Mouse (Mus musculus) stomach, embryonic 14.5 days (tissue): ENCODE data around the gene Tst. TPM values are rescaled to one million over a fixed set of nuclear protein-coding genes. Genes with fewer than 3 reads are reported as not detected.

ENCODE experiments used
- ATAC-seq: fragments of 200-750 bp; cut with Nextera tagmentation; 2 replicates; pipeline ENCODE4 v1.8.0; 2017; ENCODE audit warnings: low read depth, moderate TSS enrichment; ENCODE audit not compliant: insufficient number of reproducible peaks, insufficient read depth, low FRiP score
- H3K27ac ChIP-seq: fragments of 300-500 bp; sonication (generic); 2 replicates; pipeline ENCODE4 v1.5.1; 2014; ENCODE audit warnings: mild to moderate bottlenecking, low read length, moderate library complexity, mixed read lengths
- H3K27me3 ChIP-seq: fragments of 300-500 bp; sonication (generic); 2 replicates; pipeline ENCODE4 v1.6.1; 2014; ENCODE audit warnings: low read length, control low read depth, mixed read lengths; ENCODE audit not compliant: control insufficient read depth, insufficient read depth
- H3K36me3 ChIP-seq: fragments of 300-500 bp; sonication (generic); 2 replicates; pipeline ENCODE4 v1.6.1; 2014; ENCODE audit warnings: mild to moderate bottlenecking, control low read depth, low read length, moderate library complexity, mixed read lengths; ENCODE audit not compliant: control insufficient read depth, insufficient read depth
- H3K4me1 ChIP-seq: fragments of 300-500 bp; sonication (generic); 2 replicates; pipeline ENCODE4 v1.6.1; 2014; ENCODE audit warnings: low read length, control low read depth, mixed read lengths; ENCODE audit not compliant: control insufficient read depth, insufficient read depth
- H3K4me2 ChIP-seq: fragments of 300-500 bp; sonication (generic); replicated peaks from 2 replicates; pipeline ENCODE4 v1.6.1; 2014; ENCODE audit warnings: low read depth, low read length, control low read depth
- H3K4me3 ChIP-seq: fragments of 300-500 bp; sonication (generic); 2 replicates; pipeline ENCODE4 v1.5.1; 2014; ENCODE audit warnings: low read depth, low read length, control low read depth
- H3K9ac ChIP-seq: fragments of 300-500 bp; sonication (generic); replicated peaks from 2 replicates; pipeline ENCODE4 v1.6.1; 2014; ENCODE audit warnings: low read depth, mild to moderate bottlenecking, control low read depth, low read length, moderate library complexity, mixed read lengths
- H3K9me3 ChIP-seq: fragments of 300-500 bp; sonication (generic); 2 replicates; pipeline ENCODE4 v1.6.1; 2016; ENCODE audit warnings: low read depth, low read length, control low read depth; ENCODE audit not compliant: control insufficient read depth
- WGBS: fragments of 180-500 bp; shearing (Covaris S2); extraction: QIAGEN DNeasy Blood & Tissue Kit; methylation state at CpG from one replicate; pipeline ENCODE4 v1.1.7; 2014; 5-methylcytosine and 5-hydroxymethylcytosine counted together
- polyA plus RNA-seq: library from polyadenylated mRNA; unstranded; fragments of >200 nt; fragmentation: Nextera tagmentation; extraction: Ambion mirVana; gene quantifications from 2 replicates; pipeline ENCODE4 v1.2.1, GENCODE M21; 2014

Gene Tst
- polyA plus RNA-seq, 1 experiment from 2014 or later = 38.6 TPM

- Histone ChIP-seq H3K4me3 (no peak overlapping the region), H3K36me3 (peaks cover 3% of the 10 kb centered on the region; the same call in 1 of the 2 replicates), H3K27ac (no peak overlapping the region)
Observed at GRCm38 (mm10) chr15:78435681-78436080, 30.0 kb upstream of the Tst start.

DNA sequence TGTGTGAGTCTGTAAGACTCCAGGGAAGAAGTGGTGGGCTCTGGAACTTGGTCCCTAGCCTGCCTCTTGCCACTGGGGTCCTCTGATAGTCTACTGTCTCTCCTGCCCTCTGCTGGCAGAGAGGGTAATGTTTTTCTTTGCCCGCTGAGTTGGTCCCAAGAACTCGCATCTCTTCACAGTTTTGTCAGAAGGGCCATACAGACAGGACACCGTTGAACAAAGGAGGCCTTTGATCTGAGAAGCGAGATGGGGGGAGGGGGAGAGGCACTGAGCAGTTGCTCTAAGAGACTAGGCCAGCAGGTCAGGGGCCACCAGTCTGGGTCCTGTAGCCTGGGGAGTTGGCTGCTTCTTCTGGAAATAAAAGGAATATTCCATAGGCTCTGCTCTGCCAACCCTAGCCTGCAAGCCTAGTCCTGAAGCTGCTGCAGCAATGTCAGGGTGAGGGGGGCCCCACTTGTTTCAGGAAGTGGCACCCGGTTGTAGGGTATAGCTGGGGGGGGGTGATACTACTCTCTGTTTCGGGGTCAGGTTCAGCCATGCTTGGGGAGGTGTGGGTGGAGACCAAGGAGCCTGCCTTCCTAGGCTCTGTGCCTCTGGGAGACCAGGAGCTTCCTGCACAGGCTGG, 29.3 kb upstream of the Tst start:
- 38% methylated on average over 6 of the region's 6 CpGs for WGBS
- Histone ChIP-seq H3K9me3 (no peaks in the 10 kb centered on the region), H3K9ac (no peak overlapping the region), H3K4me2 (no peak overlapping the region), H3K36me3 (peaks cover 3% of the 10 kb centered on the region; the same call in 1 of the 2 replicates), H3K4me3 (no peak overlapping the region), H3K4me1 (peaks cover 17% of the 10 kb centered on the region; the same call in 1 of the 2 replicates), H3K27me3 (no peaks in the 10 kb centered on the region), H3K27ac (no peak overlapping the region)
- ATAC-seq = no peak

More at GRCm38 (mm10) chr15:78435681-78436080, 30.0 kb upstream of the Tst start:
- Histone ChIP-seq H3K27me3 (no peaks in the 10 kb centered on the region), H3K9ac (no peak overlapping the region), H3K9me3 (no peaks in the 10 kb centered on the region), H3K4me2 (no peak overlapping the region), H3K4me1 (peaks cover 17% of the 10 kb centered on the region; the same call in 1 of the 2 replicates)
- WGBS = 83% methylated on average over 11 of the region's 11 CpGs
- ATAC-seq = no peak

GRCm38 (mm10) chr15:78431541-78432121, 25.9 kb upstream of the Tst start:
- Histone ChIP-seq H3K27ac (no peak overlapping the region), H3K4me3 (no peak overlapping the region), H3K9ac (no peak overlapping the region), H3K9me3 (no peaks in the 10 kb centered on the region), H3K4me1 (peaks cover 13% of the 10 kb centered on the region), H3K36me3 (peaks cover 3% of the 10 kb centered on the region; the same call in 1 of the 2 replicates), H3K4me2 (no peak overlapping the region), H3K27me3 (no peaks in the 10 kb centered on the region)
- no peak for ATAC-seq
- 82% methylated on average over 7 of the region's 7 CpGs for WGBS

DNA sequence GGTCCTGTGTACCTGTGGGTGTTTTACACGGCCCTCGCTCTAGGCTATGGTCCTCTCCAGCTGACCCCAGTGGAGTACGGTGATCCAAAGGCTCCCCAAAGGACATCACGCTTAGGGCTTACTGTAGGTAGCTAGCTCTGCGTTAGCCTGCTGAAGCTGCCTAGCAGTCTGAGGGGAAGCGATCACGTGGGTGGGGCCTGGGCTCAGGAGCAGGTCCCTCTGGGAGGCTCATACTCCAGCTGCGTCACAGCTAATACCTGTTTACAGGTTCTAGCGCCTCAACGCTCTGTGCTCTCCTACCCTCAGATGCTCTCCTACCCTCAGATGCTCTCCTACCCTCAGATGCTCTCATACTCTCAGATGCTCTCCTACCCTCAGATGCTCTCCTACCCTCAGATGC, 25.2 kb upstream of the Tst start:
- no peak overlapping the region for H3K27ac ChIP-seq
- peaks cover 7% of the 10 kb centered on the region for H3K4me1 ChIP-seq
- no peak overlapping the region for H3K9ac ChIP-seq
- H3K36me3 ChIP-seq = peaks cover 3% of the 10 kb centered on the region; the same call in 1 of the 2 replicates
- H3K4me2 ChIP-seq = no peak overlapping the region
- 83% methylated on average over 10 of the region's 10 CpGs for WGBS
- H3K4me3 ChIP-seq = no peak overlapping the region
- H3K9me3 ChIP-seq = no peaks in the 10 kb centered on the region
- H3K27me3 ChIP-seq = no peaks in the 10 kb centered on the region
- no peak for ATAC-seq

DNA sequence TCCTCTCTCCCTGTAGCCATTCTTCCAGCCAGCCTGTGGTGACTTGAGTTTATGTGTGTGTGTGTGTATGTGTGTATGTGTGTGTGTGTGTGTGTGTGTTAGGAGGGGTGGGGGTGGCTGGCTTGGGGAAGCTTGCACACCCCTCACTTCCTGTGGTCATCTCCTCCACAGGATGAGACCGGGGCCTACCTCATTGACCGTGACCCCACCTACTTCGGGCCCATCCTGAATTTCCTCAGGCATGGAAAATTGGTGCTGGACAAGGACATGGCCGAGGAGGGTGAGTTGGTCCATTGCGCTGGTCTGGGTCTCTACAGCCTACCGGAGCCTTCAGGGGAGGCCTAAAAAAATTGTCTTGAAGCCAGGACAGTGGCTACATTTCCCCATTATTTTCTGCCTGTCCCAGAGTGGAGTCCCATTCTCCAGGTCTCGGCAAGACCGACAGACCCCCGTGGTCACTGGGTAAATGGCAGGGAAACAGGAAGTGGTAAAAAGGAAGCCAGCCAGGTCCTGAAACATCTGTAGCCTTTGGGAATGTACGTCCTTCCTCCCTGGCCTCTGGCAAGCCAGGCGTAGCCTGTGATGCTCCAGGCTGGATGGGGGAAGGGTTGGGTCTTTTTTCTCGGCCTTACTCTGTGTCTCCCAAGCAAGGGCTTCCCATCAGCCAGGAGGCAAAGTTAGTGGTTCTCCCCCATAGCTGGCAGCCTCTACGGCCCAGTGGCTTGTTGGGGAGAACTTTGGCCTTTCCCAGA, 24.3 kb upstream of the Tst start:
- Histone ChIP-seq H3K9ac (no peak overlapping the region), H3K9me3 (no peaks in the 10 kb centered on the region)

GRCm38 (mm10) chr15:78429139-78429459, 23.4 kb upstream of the Tst start:
- peaks cover 7% of the 10 kb centered on the region for H3K4me1 ChIP-seq
- H3K9ac ChIP-seq = peak overlapping the region; percentile 52
- WGBS = 6% methylated on average over 3 of the region's 3 CpGs
- peaks cover 3% of the 10 kb centered on the region; the same call in 1 of the 2 replicates for H3K36me3 ChIP-seq
- no peaks in the 10 kb centered on the region for H3K9me3 ChIP-seq
- peak overlapping the region; percentile 52 for H3K4me2 ChIP-seq
- H3K27me3 ChIP-seq = no peaks in the 10 kb centered on the region
- H3K27ac ChIP-seq = peak overlapping the region; percentile 44; the same call in 1 of the 2 replicates
- H3K4me3 ChIP-seq = peak overlapping the region; percentile 61
- ATAC-seq = no peak

More for the DNA sequence above, 24.3 kb upstream of the Tst start:
- Histone ChIP-seq H3K4me2 (peak overlapping the region; percentile 52), H3K36me3 (peaks cover 3% of the 10 kb centered on the region; the same call in 1 of the 2 replicates), H3K27me3 (no peaks in the 10 kb centered on the region), H3K4me3 (peak overlapping the region; percentile 61; the same call in 1 of the 2 replicates), H3K4me1 (peaks cover 7% of the 10 kb centered on the region), H3K27ac (peak overlapping the region; percentile 16; the same call in 1 of the 2 replicates)
- ATAC-seq = no peak
- WGBS = 80% methylated on average over 13 of the region's 13 CpGs

GRCm38 (mm10) chr15:78428391-78429138, 22.9 kb upstream of the Tst start, which contains the start of gene Kctd17:
Kctd17 (plus strand) TSS chr15:78428564.
- 1% methylated on average over 46 of the region's 52 CpGs for WGBS
- Histone ChIP-seq H3K4me2 (peak within 1 kb of the TSS; percentile 52), H3K4me3 (peak within 1 kb of the TSS; percentile 61), H3K27me3 (no peaks in the 10 kb centered on the region), H3K4me1 (peaks cover 7% of the 10 kb centered on the region), H3K36me3 (peaks cover 3% of the 10 kb centered on the region; the same call in 1 of the 2 replicates), H3K27ac (peak within 1 kb of the TSS; percentile 44; the same call in 1 of the 2 replicates), H3K9me3 (no peaks in the 10 kb centered on the region), H3K9ac (peak within 1 kb of the TSS; percentile 52)
- peak; percentile 75 for ATAC-seq

- no peaks in the 10 kb centered on the region for H3K9me3 ChIP-seq
Observed at GRCm38 (mm10) chr15:78425230-78425629, 19.5 kb upstream of the Tst start.

More at GRCm38 (mm10) chr15:78425230-78425629, 19.5 kb upstream of the Tst start:
- no peak for ATAC-seq
- H3K4me2 ChIP-seq = no peak overlapping the region
- H3K4me3 ChIP-seq = no peak overlapping the region
- H3K27me3 ChIP-seq = no peaks in the 10 kb centered on the region
- H3K36me3 ChIP-seq = no peaks in the 10 kb centered on the region
- 55% methylated on average over 4 of the region's 4 CpGs for WGBS
- H3K27ac ChIP-seq = no peak overlapping the region
- peaks cover 10% of the 10 kb centered on the region for H3K4me1 ChIP-seq
- no peak overlapping the region for H3K9ac ChIP-seq
